Mouse (Mus musculus) liver, postnatal 0 days (tissue): ENCODE results near the gene Denr.

ENCODE experiments used
- CTCF ChIP-seq: sonication (generic); IDR thresholded peaks from 2 replicates; pipeline ENCODE4 v1.5.1; 2016; ENCODE audit warnings: antibody characterized with exemption, low read depth
- EP300 ChIP-seq: IDR thresholded peaks from 2 replicates; pipeline ENCODE4 v1.6.1; 2016; ENCODE audit warnings: antibody characterized with exemption, low read depth, mild to moderate bottlenecking

DNA sequence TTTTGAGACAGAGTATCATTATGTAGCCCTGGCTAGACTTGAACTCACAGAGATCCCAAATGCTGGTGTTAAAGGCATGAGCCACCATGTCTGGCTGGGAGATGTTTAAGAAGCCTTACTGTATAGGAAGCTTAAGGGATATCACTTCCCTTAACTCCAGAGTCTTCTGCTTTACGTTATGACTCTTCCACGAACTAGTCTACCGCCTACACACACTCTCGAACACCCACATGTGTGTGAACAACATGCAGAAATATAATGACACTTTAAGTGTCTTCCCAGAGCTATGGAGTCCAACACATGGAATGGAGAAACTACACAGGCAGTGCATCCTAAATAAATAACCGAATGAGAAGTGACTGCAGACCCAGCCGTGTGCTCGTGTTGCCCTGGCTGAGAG is 23.1 kb upstream of the Denr start:
- TF ChIP-seq CTCF (no peak), EP300 (no peak)
